Mouse (Mus musculus) stomach, postnatal 0 days (tissue): Measurements from ENCODE around the gene Olfr160. TPM values are rescaled to one million over a fixed set of nuclear protein-coding genes. Genes with fewer than 3 reads are reported as not detected.

Experiments
- ATAC-seq: fragments of 200-750 bp; cut with Nextera tagmentation; 2 replicates; pipeline ENCODE4 v1.8.0; 2017; ENCODE audit not compliant: low FRiP score, low TSS enrichment
- DNase-seq: peaks from one replicate; pipeline ENCODE4 v3.0.0-alpha.2; 2016; ENCODE audit warnings: low spot score
- H3K27ac ChIP-seq: fragments of 300-500 bp; sonication (generic); replicated peaks from 2 replicates; pipeline ENCODE4 v1.5.1; 2014; ENCODE audit warnings: mild to moderate bottlenecking, control low read depth
- H3K27me3 ChIP-seq: fragments of 300-500 bp; sonication (generic); 2 replicates; pipeline ENCODE4 v1.6.1; 2014; ENCODE audit warnings: low read length; ENCODE audit not compliant: control insufficient read depth, insufficient read depth
- H3K36me3 ChIP-seq: fragments of 300-500 bp; sonication (generic); 2 replicates; pipeline ENCODE4 v1.6.1; 2014; ENCODE audit warnings: low read length, mixed read lengths; ENCODE audit not compliant: control insufficient read depth, insufficient read depth
- H3K4me1 ChIP-seq: fragments of 300-500 bp; sonication (generic); replicated peaks from 2 replicates; pipeline ENCODE4 v1.6.1; 2014; ENCODE audit warnings: antibody characterized with exemption; ENCODE audit not compliant: control insufficient read depth, insufficient read depth
- H3K4me2 ChIP-seq: fragments of 300-500 bp; sonication (generic); replicated peaks from 2 replicates; pipeline ENCODE4 v1.6.1; 2014; ENCODE audit warnings: low read depth, mild to moderate bottlenecking, control low read depth, moderate library complexity
- H3K4me3 ChIP-seq: fragments of 300-500 bp; sonication (generic); 2 replicates; pipeline ENCODE4 v1.5.1; 2014; ENCODE audit warnings: low read depth, low read length, control low read depth
- H3K9ac ChIP-seq: fragments of 300-500 bp; sonication (generic); 2 replicates; pipeline ENCODE4 v1.6.1; 2014; ENCODE audit warnings: mild to moderate bottlenecking, low read length, control low read depth, mixed read lengths
- H3K9me3 ChIP-seq: fragments of 300-500 bp; sonication (generic); 2 replicates; pipeline ENCODE4 v1.6.1; 2016; ENCODE audit warnings: low read length; ENCODE audit not compliant: control insufficient read depth
- CTCF ChIP-seq: IDR thresholded peaks from 2 replicates; pipeline ENCODE4 v1.5.1; 2016; ENCODE audit warnings: antibody characterized with exemption, low read depth, mild to moderate bottlenecking, moderate library complexity
- EP300 ChIP-seq: optimal IDR thresholded peaks from 2 replicates; pipeline ENCODE3; 2016; ENCODE audit warnings: antibody characterized with exemption
- WGBS: fragments of 180-500 bp; shearing (Covaris S2); extraction: QIAGEN DNeasy Blood & Tissue Kit; methylation state at CpG from one replicate; pipeline ENCODE4 v1.1.7; 2014; 5-methylcytosine and 5-hydroxymethylcytosine counted together
- polyA plus RNA-seq: library from polyadenylated mRNA; unstranded; fragments of >200 nt; fragmentation: Nextera tagmentation; extraction: Ambion mirVana; gene quantifications from 2 replicates; pipeline ENCODE4 v1.2.1, GENCODE M21; 2015

The Olfr160 gene
- polyA plus RNA-seq, result 0.04 TPM in 1 of 2 replicates, not detected in the other

DNA sequence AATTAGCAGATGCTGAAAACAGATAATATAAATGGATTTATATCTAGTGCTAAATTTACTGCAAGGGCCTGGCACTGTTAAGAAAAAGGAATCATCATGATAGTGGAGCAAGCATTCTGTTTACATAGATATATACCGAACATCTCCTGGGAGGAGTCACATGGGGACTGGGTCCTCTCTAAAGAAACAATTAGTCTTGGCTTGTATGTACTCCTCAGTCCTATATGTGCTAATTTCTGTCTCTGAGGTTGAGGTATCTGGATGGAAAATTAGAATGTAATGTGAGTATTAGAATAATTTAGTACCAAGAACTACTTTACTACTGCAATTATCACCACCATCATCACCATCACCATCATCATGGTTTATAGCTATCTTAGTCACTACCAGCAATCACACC, at the start of gene Olfr160:
Olfr160 (minus strand) TSS at position 101 of the 400 bp plus-strand sequence.
- Histone ChIP-seq H3K27ac (no peak within 1 kb of the TSS), H3K4me2 (no peak within 1 kb of the TSS), H3K9ac (no peak within 1 kb of the TSS), H3K36me3 (no peaks in the 10 kb centered on the region), H3K4me3 (no peak within 1 kb of the TSS), H3K27me3 (no peaks in the 10 kb centered on the region), H3K4me1 (no peaks in the 10 kb centered on the region), H3K9me3 (no peaks in the 10 kb centered on the region)
- 72% methylated on average over 1 of the region's 1 CpGs for WGBS
- ATAC-seq, result no peak
- TF ChIP-seq CTCF (no peak), EP300 (no peak)
- DNase-seq, result no peak

DNA sequence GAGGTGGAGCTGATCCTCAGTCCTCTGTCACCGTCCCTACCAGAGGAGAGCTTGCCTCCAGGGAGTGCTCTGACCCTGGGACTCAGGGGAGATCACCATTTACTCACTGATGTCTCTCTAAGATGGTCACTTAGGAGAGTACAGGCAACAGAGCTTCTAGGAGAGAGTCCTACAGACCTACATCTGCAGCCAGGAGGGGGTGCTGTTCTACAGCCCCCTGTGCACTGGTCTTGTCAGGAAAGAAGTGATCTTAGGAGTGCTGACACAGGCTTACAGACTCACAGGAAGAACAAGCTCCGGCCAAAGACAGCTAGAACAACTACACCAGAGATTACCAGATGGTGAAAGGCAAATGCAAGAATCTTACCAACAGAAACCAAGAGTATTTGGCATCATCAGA, 46.5 kb upstream of the Olfr160 start:
- H3K27me3 ChIP-seq, result no peaks in the 10 kb centered on the region
- H3K4me1 ChIP-seq, result no peaks in the 10 kb centered on the region
- H3K36me3 ChIP-seq, result no peaks in the 10 kb centered on the region
- TF ChIP-seq CTCF (peak; percentile 37; the same call in 1 of the 2 replicates), EP300 (no peak)
- DNase-seq (no peak), ATAC-seq (no peak)
- H3K9ac ChIP-seq, result no peak overlapping the region
- WGBS, result 52% methylated on average over 2 of the region's 2 CpGs
- H3K4me2 ChIP-seq, result no peak overlapping the region
- no peak overlapping the region for H3K4me3 ChIP-seq
- no peak overlapping the region for H3K27ac ChIP-seq
- no peaks in the 10 kb centered on the region for H3K9me3 ChIP-seq

DNA sequence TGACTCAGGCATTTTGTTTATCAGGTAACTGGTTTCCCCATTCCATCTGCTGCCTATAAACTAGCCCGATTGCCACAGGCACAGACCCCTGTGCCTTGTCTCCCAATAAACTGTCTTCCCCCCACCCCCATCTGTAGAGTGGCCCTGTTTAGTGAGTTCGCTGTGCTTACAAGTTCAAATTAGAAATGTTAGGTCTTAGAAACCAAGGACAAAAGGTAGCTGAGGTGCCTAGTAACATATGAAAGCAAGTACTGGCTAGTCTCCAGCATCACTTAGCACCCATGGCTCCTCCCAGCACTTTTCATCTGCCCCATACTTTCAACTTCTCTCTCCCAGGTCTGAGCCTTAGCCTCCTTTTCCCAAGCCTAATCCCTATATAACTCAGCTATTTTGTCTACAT, 45.7 kb upstream of the Olfr160 start:
- Histone ChIP-seq H3K36me3 (no peaks in the 10 kb centered on the region), H3K9ac (no peak overlapping the region), H3K4me1 (no peaks in the 10 kb centered on the region), H3K27ac (no peak overlapping the region), H3K4me2 (no peak overlapping the region), H3K27me3 (no peaks in the 10 kb centered on the region), H3K9me3 (no peaks in the 10 kb centered on the region), H3K4me3 (no peak overlapping the region)
- no peak for TF ChIP-seq EP300
- ATAC-seq, result no peak
- WGBS, result 80% methylated on average over 2 of the region's 2 CpGs
- no peak for DNase-seq

DNA sequence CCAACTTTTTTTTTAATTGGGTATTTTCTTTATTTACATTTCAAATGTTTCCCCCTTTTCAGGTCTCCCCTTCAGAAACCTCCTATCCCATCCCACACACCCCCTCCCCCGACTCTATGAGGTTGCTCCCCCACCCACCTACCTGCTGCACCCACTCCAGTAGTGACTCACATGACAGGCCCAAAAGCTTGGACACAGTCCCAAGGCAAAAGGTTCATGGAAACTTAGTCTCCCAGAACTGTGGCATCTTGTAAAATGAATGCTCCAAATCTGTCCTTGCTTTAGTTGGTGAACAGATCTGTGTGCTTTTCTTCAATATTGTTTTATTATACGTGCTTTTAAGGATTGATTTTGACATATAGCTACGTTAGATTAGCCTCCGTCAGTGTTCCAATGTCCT, 36.0 kb upstream of the Olfr160 start:
- 61% methylated on average over 4 of the region's 4 CpGs for whole genome bisulfite sequencing
- no peak for DNase-seq
- no peak overlapping the region for H3K4me2 ChIP-seq
- H3K9ac ChIP-seq, result no peak overlapping the region
- no peak for ATAC-seq
- H3K27me3 ChIP-seq, result no peaks in the 10 kb centered on the region
- TF ChIP-seq EP300 (no peak), CTCF (no peak)
- no peaks in the 10 kb centered on the region for H3K4me1 ChIP-seq
- H3K9me3 ChIP-seq, result no peaks in the 10 kb centered on the region
- H3K27ac ChIP-seq, result no peak overlapping the region
- H3K4me3 ChIP-seq, result no peak overlapping the region
- no peaks in the 10 kb centered on the region for H3K36me3 ChIP-seq

DNA sequence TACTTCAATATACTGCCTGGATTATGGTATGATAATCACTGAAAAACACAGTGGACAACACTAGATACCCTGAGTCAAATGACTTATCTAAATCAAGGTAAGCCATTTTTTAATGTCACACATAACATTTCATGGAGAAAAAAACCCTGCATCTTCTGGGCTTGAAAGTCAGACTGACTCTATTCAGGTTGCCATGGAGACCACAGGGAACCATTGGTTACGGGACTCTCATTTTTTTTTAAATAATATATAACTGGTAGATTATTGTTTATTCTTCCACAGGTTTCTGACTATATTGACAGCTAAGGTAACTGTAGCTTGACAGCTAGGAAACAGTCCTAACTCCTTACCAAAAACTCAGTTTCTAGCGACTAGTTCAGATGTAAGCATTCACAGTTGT, 35.4 kb upstream of the Olfr160 start:
- ATAC-seq (no peak), DNase-seq (no peak)
- no peaks in the 10 kb centered on the region for H3K36me3 ChIP-seq
- TF ChIP-seq CTCF, result no peak
- TF ChIP-seq EP300, result no peak
- H3K4me3 ChIP-seq, result no peak overlapping the region
- H3K9me3 ChIP-seq, result no peaks in the 10 kb centered on the region
- no peaks in the 10 kb centered on the region for H3K4me1 ChIP-seq
- WGBS, result 65% methylated on average over 2 of the region's 2 CpGs
- H3K4me2 ChIP-seq, result no peak overlapping the region
- no peaks in the 10 kb centered on the region for H3K27me3 ChIP-seq
- H3K9ac ChIP-seq, result no peak overlapping the region
- H3K27ac ChIP-seq, result no peak overlapping the region

DNA sequence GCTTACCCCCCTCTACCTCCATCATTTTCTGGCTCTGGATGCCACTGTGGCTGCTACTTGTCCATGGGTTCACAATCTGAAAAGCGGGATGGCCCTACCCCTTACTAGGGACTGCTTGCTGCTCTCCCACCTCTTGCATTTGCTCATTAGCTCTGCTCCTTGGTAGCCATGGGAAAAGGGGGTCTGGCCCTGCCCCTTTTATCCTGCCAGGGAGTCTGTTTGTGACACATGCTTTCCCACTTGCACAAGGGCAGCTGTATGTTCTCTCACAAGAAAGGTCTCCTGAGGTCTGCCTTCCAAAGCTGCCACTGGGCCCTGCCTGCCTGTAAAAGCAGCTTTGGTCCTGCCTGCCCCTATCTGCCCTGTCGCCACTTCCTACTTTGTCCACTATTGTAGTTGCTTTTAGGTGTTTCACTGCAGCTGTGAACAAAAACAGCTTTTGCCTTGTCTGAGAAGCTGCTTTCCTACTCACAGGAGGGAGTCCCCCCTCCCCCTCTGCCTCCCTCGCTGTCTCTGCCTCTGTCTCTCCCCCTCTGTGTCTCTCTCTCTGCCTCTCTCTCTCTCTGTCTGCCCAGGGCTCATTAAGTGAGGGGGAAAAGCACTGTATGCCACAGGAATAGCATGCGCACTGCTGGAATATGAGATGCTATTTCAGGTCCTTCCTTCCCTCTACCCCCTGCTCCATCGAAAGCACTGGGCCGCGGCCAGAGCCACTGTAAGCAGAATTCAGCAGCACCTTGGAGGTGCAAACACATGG, 34.4 kb upstream of the Olfr160 start:
- DNase-seq, result no peak
- no peak for TF ChIP-seq CTCF
- TF ChIP-seq EP300, result no peak
- no peak overlapping the region for H3K9ac ChIP-seq
- no peaks in the 10 kb centered on the region for H3K36me3 ChIP-seq
- H3K27me3 ChIP-seq, result no peaks in the 10 kb centered on the region
- WGBS, result 55% methylated on average over 7 of the region's 7 CpGs
- ATAC-seq, result no peak
- no peaks in the 10 kb centered on the region for H3K4me1 ChIP-seq
- no peaks in the 10 kb centered on the region for H3K9me3 ChIP-seq
- H3K4me2 ChIP-seq, result no peak overlapping the region
- H3K4me3 ChIP-seq, result no peak overlapping the region
- H3K27ac ChIP-seq, result no peak overlapping the region
